Mouse (Mus musculus): Measurements from ENCODE around the gene Slc27a2.
A peak's percentile ranks its signal among the peaks of the same experiment; 100 is the strongest.

Gene Slc27a2

DNA sequence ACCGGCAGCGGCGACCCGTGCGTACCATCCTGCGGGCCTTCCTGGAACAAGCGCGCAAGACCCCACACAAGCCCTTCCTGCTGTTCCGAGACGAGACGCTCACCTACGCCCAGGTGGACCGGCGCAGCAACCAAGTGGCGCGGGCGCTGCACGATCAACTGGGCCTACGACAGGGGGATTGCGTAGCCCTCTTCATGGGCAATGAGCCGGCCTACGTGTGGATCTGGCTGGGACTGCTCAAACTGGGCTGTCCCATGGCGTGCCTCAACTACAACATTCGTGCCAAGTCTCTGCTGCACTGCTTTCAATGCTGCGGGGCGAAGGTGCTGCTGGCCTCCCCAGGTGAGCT, 1.1 kb downstream of the Slc27a2 start:
- no peak for DNase-seq (ENCODE audit: low spot score)

DNA sequence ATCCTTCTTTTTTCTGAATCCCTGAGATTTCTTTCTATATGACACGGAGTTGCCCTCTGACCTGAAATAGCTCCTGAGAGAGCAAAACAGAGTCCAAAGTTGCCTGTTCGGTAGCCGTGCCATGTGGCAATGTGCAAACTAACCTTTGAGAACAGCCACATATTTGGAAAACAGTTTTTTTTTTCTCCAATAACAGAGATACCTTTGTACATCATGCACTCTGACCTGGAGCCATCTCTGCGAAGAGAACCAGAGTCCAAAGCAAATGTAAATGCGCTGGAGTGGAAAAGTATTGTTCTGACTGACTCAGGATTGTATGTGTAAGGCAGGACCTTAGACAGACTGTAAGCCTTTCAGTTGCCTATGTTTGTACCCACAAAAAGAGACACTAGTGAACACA, 3.3 kb downstream of the Slc27a2 start:
- DNase-seq (ENCODE audit: low spot score) = no peak

DNA sequence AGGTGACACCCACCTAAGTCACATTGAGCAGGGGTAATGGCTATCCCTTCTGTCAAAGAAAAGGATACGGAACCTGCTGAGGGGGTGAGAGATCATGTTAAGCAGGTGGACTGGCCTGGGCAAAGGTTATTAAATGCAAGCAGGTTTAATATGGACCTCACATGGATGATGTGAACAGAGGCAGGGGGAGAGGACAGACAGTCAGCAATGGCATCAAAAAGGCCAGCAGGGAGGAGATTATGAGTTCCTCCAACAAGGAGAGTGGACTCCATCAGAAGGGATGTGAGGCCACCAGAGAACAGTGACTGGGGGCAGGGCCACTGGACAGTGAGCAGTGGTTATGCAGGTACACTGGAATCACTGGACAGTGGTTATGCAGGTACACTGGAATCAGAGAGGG, 7.9 kb downstream of the Slc27a2 start:
- no peak for DNase-seq (ENCODE audit: low spot score)

GRCm38 (mm10) chr2:126563411-126564105, 11.4 kb downstream of the Slc27a2 start:
- DNase-seq (ENCODE audit: low spot score) = peak; percentile 53

DNA sequence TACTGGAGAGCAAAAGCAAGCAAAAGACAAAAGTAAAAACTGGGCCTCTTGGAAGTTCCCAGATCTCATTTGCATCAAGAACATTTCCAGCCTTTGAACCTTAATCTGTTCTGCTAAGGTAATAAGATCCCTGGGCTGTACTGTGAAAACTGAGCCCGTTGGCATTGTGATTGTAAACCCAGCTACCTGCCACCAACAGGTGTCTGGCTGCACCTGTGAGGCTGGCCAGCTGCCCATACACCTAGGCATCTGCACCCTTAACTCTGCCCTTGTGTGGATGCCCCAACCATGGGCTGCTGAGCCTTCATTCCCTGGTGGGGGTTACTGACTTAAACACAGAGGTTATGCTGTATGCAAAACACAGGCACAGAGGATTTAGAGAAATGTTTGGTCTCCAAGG, 20.0 kb downstream of the Slc27a2 start:
- DNase-seq (ENCODE audit: low spot score) = no peak

DNA sequence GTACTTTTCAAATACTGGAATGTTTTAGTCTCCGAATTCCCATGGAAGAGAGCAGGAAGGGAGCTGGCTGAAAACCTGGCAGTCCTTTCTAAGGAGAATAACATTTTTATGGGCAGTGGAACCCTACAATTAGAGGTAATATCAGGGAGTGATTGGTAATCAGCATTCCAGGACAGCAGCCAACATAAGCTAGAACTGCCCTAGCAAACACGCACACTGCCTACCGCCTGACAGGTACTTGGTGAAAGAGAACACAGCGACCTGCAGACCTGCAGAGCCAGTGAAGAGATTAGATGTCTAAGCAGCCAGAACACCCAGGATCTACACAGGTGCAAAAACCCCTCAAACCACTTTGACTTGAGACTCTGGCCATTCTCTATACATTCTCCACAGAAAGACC, 20.5 kb downstream of the Slc27a2 start:
- no peak for DNase-seq (ENCODE audit: low spot score)

DNA sequence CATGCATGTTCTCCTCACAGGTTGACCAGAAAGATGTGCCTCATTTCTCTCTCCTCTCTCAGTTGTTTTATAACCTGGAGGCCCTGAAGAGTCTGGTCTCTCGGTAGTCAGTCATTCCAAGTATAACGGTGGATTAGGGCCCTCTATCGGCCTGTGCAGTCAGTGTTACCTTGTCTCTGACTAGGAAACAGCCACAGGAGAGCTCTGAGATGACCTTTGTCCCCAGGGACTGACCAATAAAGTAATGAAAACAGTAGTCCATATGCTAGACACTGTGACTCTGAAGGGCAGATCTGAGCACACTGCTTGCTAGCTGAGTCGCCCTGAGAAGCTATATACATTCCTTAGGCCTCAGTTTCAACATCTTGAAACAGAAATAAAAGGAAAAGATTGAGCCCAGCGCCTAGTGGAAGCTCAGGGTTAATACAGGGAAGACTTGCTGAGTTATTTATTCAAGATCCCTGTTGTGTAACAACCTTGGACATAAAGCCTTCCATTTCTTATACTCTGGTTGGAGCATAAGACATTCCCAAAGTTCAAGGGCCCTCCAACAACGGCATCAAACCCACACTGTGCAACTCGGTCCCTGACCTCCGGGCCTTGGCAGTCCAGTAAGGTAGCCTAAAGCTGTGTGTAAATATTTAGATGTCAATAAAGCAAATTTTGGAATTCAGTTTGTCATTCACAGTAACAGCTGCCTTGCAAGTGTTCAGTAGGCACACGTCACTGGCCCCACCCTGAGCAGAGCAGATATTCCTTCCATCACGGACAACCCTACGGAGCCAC, 23.4 kb downstream of the Slc27a2 start:
- no peak for DNase-seq (ENCODE audit: low spot score)

DNA sequence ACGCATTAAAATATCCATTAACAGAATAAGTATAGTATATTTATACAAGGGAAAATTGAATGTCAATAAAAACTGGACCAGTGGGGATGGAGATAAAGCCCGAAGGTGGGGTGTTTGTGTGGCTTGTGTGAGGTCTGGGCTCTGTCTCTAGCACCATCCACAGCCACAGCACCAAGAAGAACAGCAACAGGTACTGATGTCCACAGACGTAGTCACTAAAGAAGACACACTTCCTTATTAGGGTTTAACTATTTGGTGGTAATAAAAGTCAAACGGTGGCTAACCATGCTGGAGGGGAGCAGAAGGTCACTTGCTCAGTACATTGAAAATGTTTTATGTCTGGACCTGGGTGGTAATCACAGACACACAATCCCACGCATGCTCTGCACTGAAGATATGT, 25.2 kb downstream of the Slc27a2 start:
- no peak for DNase-seq (ENCODE audit: low spot score)

GRCm38 (mm10) chr2:126579282-126579681, 27.1 kb downstream of the Slc27a2 start:
- DNase-seq (ENCODE audit: low spot score) = no peak

DNA sequence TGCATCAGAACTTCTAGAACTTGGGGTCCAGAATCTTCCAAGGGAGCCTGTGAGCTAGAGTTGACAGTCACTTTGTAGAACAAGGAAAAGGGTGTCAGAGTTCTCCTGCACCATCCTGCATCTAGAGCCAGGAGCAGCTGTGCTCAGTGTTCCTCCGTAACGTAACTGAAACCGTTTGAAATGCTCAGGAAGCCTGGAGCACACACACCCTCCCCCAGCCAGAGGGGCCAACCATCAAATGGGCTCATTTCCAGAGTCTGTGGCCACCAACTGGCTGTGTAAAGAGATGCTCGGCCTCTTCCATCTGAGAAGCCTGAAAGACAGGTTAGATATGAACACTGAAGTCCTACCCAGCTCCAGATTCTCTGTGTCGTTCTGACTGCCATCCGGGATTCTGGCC, 31.8 kb downstream of the Slc27a2 start:
- no peak for DNase-seq (ENCODE audit: low spot score)

GRCm38 (mm10) chr2:126584621-126585369, 32.6 kb downstream of the Slc27a2 start:
- no peak for DNase-seq (ENCODE audit: low spot score)

- DNase-seq (ENCODE audit: low spot score) = no peak
These were observed 35.3 kb downstream of the Slc27a2 start for GRCm38 (mm10) chr2:126587468-126587867.

DNA sequence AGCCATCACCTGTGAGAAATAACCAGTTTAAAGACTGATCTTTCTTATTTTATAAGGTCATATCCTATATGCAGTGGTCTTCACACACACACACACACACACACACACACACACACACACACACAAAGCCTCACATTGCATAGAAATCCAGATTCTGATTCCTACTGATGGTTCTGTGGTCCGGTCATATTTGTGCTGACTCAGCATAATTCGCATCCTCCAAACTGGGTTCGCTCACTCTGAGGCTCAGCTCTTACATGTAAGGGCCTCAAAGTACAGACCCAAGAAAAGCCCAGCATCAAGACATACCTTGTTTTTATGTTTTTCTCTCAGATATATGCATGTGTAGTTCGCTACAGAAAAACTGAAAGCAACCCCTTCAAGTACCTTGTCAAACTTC, 39.1 kb downstream of the Slc27a2 start:
- no peak for DNase-seq (ENCODE audit: low spot score)

- peak; percentile 70 for DNase-seq (ENCODE audit: low spot score)
These were observed 41.8 kb downstream of the Slc27a2 start for GRCm38 (mm10) chr2:126593831-126594610.

DNA sequence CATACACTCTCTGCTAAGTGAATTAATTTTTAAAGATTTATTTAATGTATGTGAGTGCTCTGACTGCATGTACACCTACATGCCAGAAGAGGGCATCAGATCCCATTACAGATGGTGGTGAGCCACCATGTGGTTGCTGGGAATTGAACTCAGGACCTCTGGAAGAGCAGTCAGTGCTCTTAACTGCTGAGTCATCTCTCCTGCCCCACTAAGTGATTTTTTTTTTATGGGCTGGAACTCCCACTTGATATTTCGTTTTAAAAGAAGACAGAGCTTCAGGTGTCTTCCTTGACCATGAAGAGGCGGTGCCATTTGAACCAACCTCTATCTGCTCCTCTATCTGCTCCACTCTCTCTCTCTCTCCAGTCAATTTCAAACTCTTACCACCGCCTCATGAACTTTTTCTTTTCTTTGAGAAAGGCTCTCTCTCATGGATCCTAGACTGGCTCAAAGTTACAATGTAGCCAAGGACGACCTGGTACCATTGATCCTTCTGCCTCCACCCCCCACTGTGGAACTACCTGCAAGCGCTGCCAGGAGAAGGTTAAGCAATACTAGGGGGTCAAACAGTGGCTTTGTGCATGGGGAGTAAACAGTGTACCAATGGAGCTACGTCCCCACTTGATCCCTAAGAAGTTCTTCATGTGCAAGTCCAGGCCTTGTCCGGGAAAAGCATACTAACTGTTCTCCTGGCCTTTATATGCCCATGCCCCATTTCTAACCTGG, 44.3 kb downstream of the Slc27a2 start:
- no peak for DNase-seq (ENCODE audit: low spot score)

GRCm38 (mm10) chr2:126597279-126598241, 45.4 kb downstream of the Slc27a2 start:
- DNase-seq (ENCODE audit: low spot score) = peak; percentile 56

GRCm38 (mm10) chr2:126598359-126598758, 46.2 kb downstream of the Slc27a2 start:
- DNase-seq (ENCODE audit: low spot score) = no peak

- DNase-seq (ENCODE audit: low spot score) = no peak
These were observed 46.8 kb downstream of the Slc27a2 start for GRCm38 (mm10) chr2:126599005-126599404.

- DNase-seq (ENCODE audit: low spot score) = no peak
These were observed 48.3 kb downstream of the Slc27a2 start for GRCm38 (mm10) chr2:126600533-126600932.

- no peak for DNase-seq (ENCODE audit: low spot score)
These were observed 49.9 kb downstream of the Slc27a2 start for GRCm38 (mm10) chr2:126601918-126602600.
